Mouse (Mus musculus) midbrain, embryonic 16.5 days (tissue): ENCODE measurements around the gene Rhoh. TPM values are rescaled to one million over a fixed set of nuclear protein-coding genes. Genes with fewer than 3 reads are reported as not detected.

ENCODE experiments used
- ATAC-seq: fragments of 200-750 bp; cut with Nextera tagmentation; 2 replicates; pipeline ENCODE4 v1.8.0; 2017; ENCODE audit warnings: moderate TSS enrichment
- H3K27ac ChIP-seq: fragments of 300-500 bp; sonication (generic); 2 replicates; pipeline ENCODE4 v1.5.1; 2014; ENCODE audit warnings: mild to moderate bottlenecking, low read length, mixed read lengths
- H3K27me3 ChIP-seq: fragments of 300-500 bp; sonication (generic); 2 replicates; pipeline ENCODE4 v1.6.1; 2014; ENCODE audit warnings: low read depth, low read length, mixed read lengths; ENCODE audit not compliant: control insufficient read depth, insufficient read depth
- H3K36me3 ChIP-seq: fragments of 300-500 bp; sonication (generic); 2 replicates; pipeline ENCODE4 v1.6.1; 2014; ENCODE audit warnings: mild to moderate bottlenecking, low read length, moderate library complexity, mixed read lengths; ENCODE audit not compliant: control insufficient read depth, insufficient read depth
- H3K4me1 ChIP-seq: fragments of 300-500 bp; sonication (generic); 2 replicates; pipeline ENCODE4 v1.6.1; 2014; ENCODE audit warnings: mild to moderate bottlenecking, low read length, mixed read lengths; ENCODE audit not compliant: control insufficient read depth, insufficient read depth
- H3K4me2 ChIP-seq: fragments of 300-500 bp; sonication (generic); 2 replicates; pipeline ENCODE4 v1.6.1; 2014; ENCODE audit warnings: mild to moderate bottlenecking, low read length, mixed read lengths
- H3K4me3 ChIP-seq: fragments of 300-500 bp; sonication (generic); 2 replicates; pipeline ENCODE4 v1.5.1; 2014; ENCODE audit warnings: low read depth, mild to moderate bottlenecking, low read length, moderate library complexity, mixed read lengths
- H3K9ac ChIP-seq: fragments of 300-500 bp; sonication (generic); 2 replicates; pipeline ENCODE4 v1.6.1; 2014; ENCODE audit warnings: low read depth, low read length, mixed read lengths
- H3K9me3 ChIP-seq: fragments of 300-500 bp; sonication (generic); replicated peaks from 2 replicates; pipeline ENCODE4 v1.6.1; 2014; ENCODE audit warnings: mild to moderate bottlenecking, low read length, mixed read lengths; ENCODE audit not compliant: control insufficient read depth, poor library complexity, severe bottlenecking
- WGBS: fragments of 180-500 bp; shearing (Covaris S2); extraction: QIAGEN DNeasy Blood & Tissue Kit; methylation state at CpG from one replicate; pipeline ENCODE4 v1.1.7; 2014; 5-methylcytosine and 5-hydroxymethylcytosine counted together
- polyA plus RNA-seq: library from polyadenylated mRNA; unstranded; fragments of >200 nt; fragmentation: Nextera tagmentation; extraction: Ambion mirVana; gene quantifications from 2 replicates; pipeline ENCODE4 v1.2.1, GENCODE M21; 2015

The Rhoh gene
- polyA plus RNA-seq, 1 experiment from 2014 or later, result 0.34 TPM

GRCm38 (mm10) chr5:65856591-65857411 is 4.2 kb upstream of the Rhoh start:
- H3K4me3 ChIP-seq, result no peak overlapping the region
- H3K27ac ChIP-seq, result no peak overlapping the region
- no peaks in the 10 kb centered on the region for H3K36me3 ChIP-seq
- no peaks in the 10 kb centered on the region for H3K27me3 ChIP-seq
- ATAC-seq, result no peak
- 79% methylated on average over 14 of the region's 17 CpGs for WGBS
- H3K9me3 ChIP-seq, result no peaks in the 10 kb centered on the region
- no peaks in the 10 kb centered on the region for H3K4me1 ChIP-seq
- no peak overlapping the region for H3K4me2 ChIP-seq
- no peak overlapping the region for H3K9ac ChIP-seq

- H3K4me1 ChIP-seq, result no peaks in the 10 kb centered on the region
- no peaks in the 10 kb centered on the region for H3K27me3 ChIP-seq
- no peak overlapping the region for H3K27ac ChIP-seq
- WGBS, result 79% methylated on average over 12 of the region's 12 CpGs
- H3K4me3 ChIP-seq, result no peak overlapping the region
- H3K9ac ChIP-seq, result no peak overlapping the region
- ATAC-seq, result no peak
- no peak overlapping the region for H3K4me2 ChIP-seq
- no peaks in the 10 kb centered on the region for H3K36me3 ChIP-seq
- no peaks in the 10 kb centered on the region for H3K9me3 ChIP-seq
Observed at GRCm38 (mm10) chr5:65857935-65858334, 3.1 kb upstream of the Rhoh start.

GRCm38 (mm10) chr5:65858355-65858754 is 2.7 kb upstream of the Rhoh start:
- no peak for ATAC-seq
- H3K27me3 ChIP-seq, result no peaks in the 10 kb centered on the region
- H3K4me2 ChIP-seq, result no peak overlapping the region
- H3K36me3 ChIP-seq, result no peaks in the 10 kb centered on the region
- no peak overlapping the region for H3K4me3 ChIP-seq
- no peak overlapping the region for H3K9ac ChIP-seq
- H3K27ac ChIP-seq, result no peak overlapping the region
- H3K4me1 ChIP-seq, result no peaks in the 10 kb centered on the region
- H3K9me3 ChIP-seq, result no peaks in the 10 kb centered on the region
- 98% methylated on average over 4 of the region's 6 CpGs for WGBS

- no peaks in the 10 kb centered on the region for H3K9me3 ChIP-seq
- H3K4me3 ChIP-seq, result no peak overlapping the region
- H3K9ac ChIP-seq, result no peak overlapping the region
- H3K27me3 ChIP-seq, result no peaks in the 10 kb centered on the region
- H3K4me1 ChIP-seq, result no peaks in the 10 kb centered on the region
- 79% methylated on average over 12 of the region's 12 CpGs for WGBS
- no peaks in the 10 kb centered on the region for H3K36me3 ChIP-seq
- ATAC-seq, result no peak
- H3K4me2 ChIP-seq, result no peak overlapping the region
- no peak overlapping the region for H3K27ac ChIP-seq
Observed at GRCm38 (mm10) chr5:65858898-65859297, 2.1 kb upstream of the Rhoh start.

- H3K9me3 ChIP-seq, result no peaks in the 10 kb centered on the region
- ATAC-seq, result no peak
- no peak overlapping the region for H3K4me3 ChIP-seq
- H3K27me3 ChIP-seq, result no peaks in the 10 kb centered on the region
- H3K9ac ChIP-seq, result no peak overlapping the region
- H3K4me2 ChIP-seq, result no peak overlapping the region
- H3K4me1 ChIP-seq, result no peaks in the 10 kb centered on the region
- 64% methylated on average over 6 of the region's 6 CpGs for WGBS
- no peaks in the 10 kb centered on the region for H3K36me3 ChIP-seq
- no peak overlapping the region for H3K27ac ChIP-seq
Observed at GRCm38 (mm10) chr5:65859396-65859795, 1.6 kb upstream of the Rhoh start.

- no peaks in the 10 kb centered on the region for H3K4me1 ChIP-seq
- H3K27me3 ChIP-seq, result no peaks in the 10 kb centered on the region
- no peak overlapping the region for H3K27ac ChIP-seq
- no peak overlapping the region for H3K4me3 ChIP-seq
- no peaks in the 10 kb centered on the region for H3K36me3 ChIP-seq
- no peak for ATAC-seq
- WGBS, result 78% methylated on average over 12 of the region's 12 CpGs
- no peak overlapping the region for H3K9ac ChIP-seq
- no peak overlapping the region for H3K4me2 ChIP-seq
- H3K9me3 ChIP-seq, result no peaks in the 10 kb centered on the region
Observed at GRCm38 (mm10) chr5:65860281-65861000, 572 bp upstream of the Rhoh start.

- Histone ChIP-seq H3K4me3 (no peak overlapping the region), H3K4me2 (no peak overlapping the region), H3K9me3 (no peaks in the 10 kb centered on the region), H3K9ac (no peak overlapping the region), H3K36me3 (no peaks in the 10 kb centered on the region), H3K4me1 (no peaks in the 10 kb centered on the region), H3K27ac (no peak overlapping the region), H3K27me3 (no peaks in the 10 kb centered on the region)
- no peak for ATAC-seq
- 93% methylated on average over 7 of the region's 7 CpGs for WGBS
Observed at GRCm38 (mm10) chr5:65862217-65862927, 1.4 kb downstream of the Rhoh start.

GRCm38 (mm10) chr5:65863349-65863749 is 2.3 kb downstream of the Rhoh start:
- 81% methylated on average over 12 of the region's 12 CpGs for WGBS
- ATAC-seq, result no peak

GRCm38 (mm10) chr5:65864486-65864885 is 3.5 kb downstream of the Rhoh start:
- Histone ChIP-seq H3K4me3 (no peak overlapping the region), H3K4me1 (no peaks in the 10 kb centered on the region), H3K27ac (no peak overlapping the region), H3K9me3 (no peaks in the 10 kb centered on the region), H3K36me3 (no peaks in the 10 kb centered on the region), H3K4me2 (no peak overlapping the region), H3K27me3 (no peaks in the 10 kb centered on the region), H3K9ac (no peak overlapping the region)
- no peak for ATAC-seq
- 90% methylated on average over 7 of the region's 7 CpGs for WGBS

More at GRCm38 (mm10) chr5:65863349-65863749, 2.3 kb downstream of the Rhoh start:
- Histone ChIP-seq H3K27me3 (no peaks in the 10 kb centered on the region), H3K4me2 (no peak overlapping the region), H3K9me3 (no peaks in the 10 kb centered on the region), H3K4me3 (no peak overlapping the region), H3K9ac (no peak overlapping the region), H3K4me1 (no peaks in the 10 kb centered on the region), H3K36me3 (no peaks in the 10 kb centered on the region), H3K27ac (no peak overlapping the region)
